In the genomic region with DNA sequence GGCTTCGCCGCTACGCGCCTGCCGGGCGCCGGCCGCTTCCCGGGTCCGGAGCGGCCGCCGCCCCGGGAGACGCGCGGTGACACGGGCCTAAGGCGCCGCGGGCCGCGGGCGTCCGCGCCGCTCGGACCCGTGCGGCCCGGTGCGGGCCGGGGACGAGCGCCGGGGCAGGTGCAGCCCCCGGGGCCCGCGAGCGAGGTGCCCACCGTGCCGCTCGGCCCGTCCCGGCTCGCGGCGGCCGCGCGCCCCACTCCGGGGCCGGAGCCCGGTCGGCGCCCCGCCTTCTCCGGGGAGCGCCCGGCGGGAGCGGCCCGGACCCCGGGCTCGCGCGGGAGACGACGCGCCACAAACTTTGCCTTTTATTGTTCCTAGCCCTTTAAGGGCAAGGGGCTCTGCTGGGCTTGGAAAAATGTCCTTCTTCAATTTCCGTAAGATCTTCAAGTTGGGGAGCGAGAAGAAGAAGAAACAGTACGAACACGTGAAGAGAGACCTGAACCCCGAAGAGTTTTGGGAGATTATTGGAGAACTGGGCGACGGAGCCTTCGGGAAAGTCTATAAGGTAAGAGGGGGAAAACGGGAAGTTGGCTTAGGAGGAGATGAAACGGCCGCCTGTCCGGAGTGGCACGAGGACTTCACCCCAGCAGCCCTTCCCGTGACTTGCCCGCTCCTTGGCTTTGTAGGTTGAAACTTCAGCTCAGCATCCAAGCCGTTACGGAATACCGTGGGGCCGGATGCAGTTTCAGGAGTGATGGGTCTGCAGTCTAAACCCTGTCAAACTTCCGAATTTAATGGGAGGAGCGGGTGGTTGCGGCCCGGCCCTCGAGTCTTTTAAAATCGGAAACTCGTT, we compare ENCODE assay signal across 8 mouse cellular contexts. TPM values are rescaled to one million over a fixed set of nuclear protein-coding genes. Genes with fewer than 3 reads are reported as not detected.
DNase-seq lines count a peak whose midpoint lies in the region; ATAC-seq and TF ChIP-seq lines count a peak whose summit lies in the region.

No protein-coding gene starts in this region.

- peak overlapping the region; percentile 89 for H3K4me3 ChIP-seq in forebrain, postnatal 0 days (ENCODE audit: low read depth, low read length)
- peak overlapping the region; percentile 77 for H3K4me3 ChIP-seq in hindbrain, embryonic 16.5 days (ENCODE audit: low read length)
- peak overlapping the region; percentile 89 for H3K4me3 ChIP-seq in liver, embryonic 13.5 days (replicated peaks)

- peak overlapping the region; percentile 92 for H3K4me2 ChIP-seq in forebrain, postnatal 0 days (ENCODE audit: low read depth)
- peak overlapping the region; percentile 85 for H3K4me2 ChIP-seq in hindbrain, embryonic 16.5 days (ENCODE audit: low read length)
- H3K4me2 ChIP-seq in liver, embryonic 13.5 days: peak overlapping the region; percentile 85

- no peaks in the 10 kb centered on the region for H3K27me3 ChIP-seq in forebrain, postnatal 0 days (ENCODE audit: insufficient read depth, low read length)
- H3K27me3 ChIP-seq in hindbrain, embryonic 16.5 days (replicated peaks; ENCODE audit: control insufficient read depth, insufficient read depth, low read length): no peaks in the 10 kb centered on the region
- no peaks in the 10 kb centered on the region for H3K27me3 ChIP-seq in liver, embryonic 13.5 days

- no peaks in the 10 kb centered on the region for H3K9me3 ChIP-seq in forebrain, postnatal 0 days (ENCODE audit: low read length)
- H3K9me3 ChIP-seq in hindbrain, embryonic 16.5 days (ENCODE audit: control insufficient read depth, low read length): no peaks in the 10 kb centered on the region
- no peaks in the 10 kb centered on the region for H3K9me3 ChIP-seq in liver, embryonic 13.5 days (replicated peaks)

- under 1% methylated on average over 61 of the region's 96 CpGs for WGBS in forebrain, postnatal 0 days
- WGBS in hindbrain, embryonic 16.5 days: under 1% methylated on average over 69 of the region's 96 CpGs
- WGBS in liver, embryonic 13.5 days (ENCODE audit: insufficient replicate concordance): under 1% methylated on average over 63 of the region's 96 CpGs

- peaks cover 23% of the 10 kb centered on the region for H3K4me1 ChIP-seq in forebrain, postnatal 0 days (ENCODE audit: insufficient read depth)
- peaks cover 18% of the 10 kb centered on the region for H3K4me1 ChIP-seq in hindbrain, embryonic 16.5 days (ENCODE audit: control insufficient read depth, insufficient read depth, low read depth, low read length)
- peaks cover 44% of the 10 kb centered on the region for H3K4me1 ChIP-seq in liver, embryonic 13.5 days (replicated peaks)

- H3K9ac ChIP-seq in forebrain, postnatal 0 days: peak overlapping the region; percentile 81
- H3K9ac ChIP-seq in hindbrain, embryonic 16.5 days (ENCODE audit: low read depth, low read length): peak overlapping the region; percentile 88
- peak overlapping the region; percentile 98 for H3K9ac ChIP-seq in liver, embryonic 13.5 days

- peak; percentile 15 for DNase-seq in right cerebral cortex, postnatal 14 days
- DNase-seq in right cerebral cortex, adult 2 months (ENCODE audit: low spot score in 2 of 2): no peak
- DNase-seq in cerebellum, adult 18-20 months: peak; percentile 27 to 62
- DNase-seq in forebrain, postnatal 0 days: peak; percentile 20
- DNase-seq in liver, embryonic 13.5 days: peak; percentile 23
- peak; percentile 52 for DNase-seq in naive thymus-derived CD4-positive, alpha-beta T cell, adult 2 months (ENCODE audit: low read depth)
- DNase-seq in thymus, postnatal 14 days: peak; percentile 49

- peak; percentile 49 for ATAC-seq in forebrain, postnatal 0 days
- peak; percentile 73 for ATAC-seq in hindbrain, embryonic 16.5 days
- ATAC-seq in liver, embryonic 13.5 days (ENCODE audit: low read depth): peak; percentile 77

- no peaks in the 10 kb centered on the region for H3K36me3 ChIP-seq in forebrain, postnatal 0 days (ENCODE audit: insufficient read depth)
- no peaks in the 10 kb centered on the region for H3K36me3 ChIP-seq in hindbrain, embryonic 16.5 days (ENCODE audit: control insufficient read depth, insufficient read depth, low read length)
- H3K36me3 ChIP-seq in liver, embryonic 13.5 days: no peaks in the 10 kb centered on the region

- peak overlapping the region; percentile 85 for H3K27ac ChIP-seq in forebrain, postnatal 0 days (ENCODE audit: low read depth, low read length)
- peak overlapping the region; percentile 94 for H3K27ac ChIP-seq in hindbrain, embryonic 16.5 days (ENCODE audit: low read depth, low read length)
- peak overlapping the region; percentile 93 for H3K27ac ChIP-seq in liver, embryonic 13.5 days

- TF ChIP-seq CTCF in forebrain, postnatal 0 days (IDR thresholded peaks at IDR 0.05; ENCODE audit: low read depth): no peak

RNA-seq across cellular contexts. Expression of a gene that starts 0.5 kb away (rescaled TPM):
- total RNA-seq in forebrain, postnatal 0 days (2014; rRNA removed): 24.5 and 28.4 TPM in 2 replicates
- polyA plus RNA-seq in forebrain, postnatal 0 days (2015; fragmentation: Nextera tagmentation; extraction: Ambion mirVana): 3.1 and 3.8 TPM in 2 replicates
- polyA plus RNA-seq in hindbrain, embryonic 16.5 days (2015; fragmentation: Nextera tagmentation; extraction: Ambion mirVana): 5.6 and 5.8 TPM in 2 replicates
- 5.8 and 6.3 TPM in 2 replicates for polyA plus RNA-seq in liver, embryonic 13.5 days (2015; fragmentation: Nextera tagmentation; extraction: Ambion mirVana)

RNA-seq across cellular contexts. Expression of a gene that starts 42.7 kb away (rescaled TPM):
- total RNA-seq in forebrain, postnatal 0 days (2014; rRNA removed): 17.1 and 19.6 TPM in 2 replicates
- 20.9 and 22.7 TPM in 2 replicates for polyA plus RNA-seq in forebrain, postnatal 0 days (2015; fragmentation: Nextera tagmentation; extraction: Ambion mirVana)
- polyA plus RNA-seq in hindbrain, embryonic 16.5 days (2015; fragmentation: Nextera tagmentation; extraction: Ambion mirVana): 28.2 and 32.1 TPM in 2 replicates
- polyA plus RNA-seq in liver, embryonic 13.5 days (2015; fragmentation: Nextera tagmentation; extraction: Ambion mirVana): 11.6 and 12.7 TPM in 2 replicates

Comparison
In these comparisons a context has a peak if more than half of its experiments do, and no peak if none do; other contexts are left out.
1. DNase-seq: peak in right cerebral cortex, postnatal 14 days (single experiment), cerebellum, adult 18-20 months (2 of 2), forebrain, postnatal 0 days (single experiment), liver, embryonic 13.5 days (single experiment), naive thymus-derived CD4-positive, alpha-beta T cell, adult 2 months (single experiment) and thymus, postnatal 14 days (single experiment); none in right cerebral cortex, adult 2 months (0 of 2).
2. Peak in every context shown above with its lines, with median percentiles within 50 percentile points of each other: ATAC-seq, H3K27ac ChIP-seq, H3K4me2 ChIP-seq, H3K4me3 ChIP-seq and H3K9ac ChIP-seq.